Mouse (Mus musculus) megakaryocyte, embryonic 14.5 days (primary cell): Measurements from ENCODE around the gene Cyp2d10. TPM values are rescaled to one million over a fixed set of nuclear protein-coding genes. Genes with fewer than 3 reads are reported as not detected.
"Not testable (repeated sequence)": the region's sequence is repeated elsewhere in the genome, so short reads cannot be mapped to it uniquely, and the experiment has no call there.

Experiments
- H3K27me3 ChIP-seq: replicated peaks from 2 replicates; pipeline ENCODE3; 2012; ENCODE audit warnings: inconsistent platforms
- H3K36me3 ChIP-seq: replicated peaks from 2 replicates; pipeline ENCODE3; 2012; ENCODE audit warnings: low read length, inconsistent platforms, mixed read lengths
- H3K4me1 ChIP-seq: 2 replicates; pipeline ENCODE4 v1.6.1; 2012; ENCODE audit warnings: inconsistent platforms
- H3K4me3 ChIP-seq: replicated peaks from 2 replicates; pipeline ENCODE3; 2012; ENCODE audit warnings: moderate library complexity, mild to moderate bottlenecking, inconsistent platforms
- H3K9me3 ChIP-seq: 2 replicates; pipeline ENCODE4 v1.6.1; 2012; ENCODE audit warnings: inconsistent platforms
- FLI1 ChIP-seq: IDR thresholded peaks from 2 replicates; pipeline ENCODE4 v1.6.1; 2012; ENCODE audit warnings: low read length, inconsistent platforms, mixed read lengths
- GATA1 ChIP-seq: IDR thresholded peaks from 3 replicates; pipeline ENCODE4 v1.6.1; 2012; ENCODE audit warnings: mixed read lengths, low read length, inconsistent platforms, borderline replicate concordance
- polyA plus RNA-seq: library from polyadenylated mRNA; stranded (reverse); fragments of >175 nt; gene quantifications from 2 replicates; pipeline ENCODE4 v1.2.3, GENCODE M21; 2012; ENCODE audit warnings: low replicate concordance; ENCODE audit not compliant: insufficient read depth

The Cyp2d10 gene
- polyA plus RNA-seq, 1 experiment = not detected

GRCm38 (mm10) chr15:82402106-82402505, 4.9 kb downstream of the Cyp2d10 start:
- no peak for TF ChIP-seq FLI1
- TF ChIP-seq GATA1 = no peak
- Histone ChIP-seq H3K4me1 (no peaks in the 10 kb centered on the region), H3K36me3 (no peaks in the 10 kb centered on the region), H3K9me3 (no peaks in the 10 kb centered on the region), H3K4me3 (no peak overlapping the region), H3K27me3 (peaks cover 6% of the 10 kb centered on the region)

DNA sequence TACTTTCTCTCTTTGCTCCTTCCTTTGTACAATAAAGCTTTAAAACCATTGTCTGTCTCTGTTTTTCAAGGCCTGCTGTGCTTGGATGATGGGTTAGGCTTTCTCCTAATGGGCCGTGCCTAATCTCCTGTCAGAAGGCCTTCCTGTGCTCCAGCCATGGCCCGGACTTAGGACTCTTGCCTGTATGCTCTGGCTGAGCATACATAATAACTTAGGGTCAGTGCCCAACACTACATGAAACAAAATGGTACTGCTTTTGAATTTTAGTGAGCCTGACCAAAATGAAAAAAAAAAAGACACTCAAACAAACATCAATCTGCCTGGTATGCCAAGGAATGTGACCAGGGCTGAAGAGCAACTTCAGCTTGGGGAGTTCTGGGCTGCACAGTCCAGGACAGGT, 5.5 kb downstream of the Cyp2d10 start:
- H3K4me3 ChIP-seq = no peak overlapping the region
- H3K27me3 ChIP-seq = peaks cover 5% of the 10 kb centered on the region
- no peaks in the 10 kb centered on the region for H3K36me3 ChIP-seq
- H3K4me1 ChIP-seq = no peaks in the 10 kb centered on the region
- no peaks in the 10 kb centered on the region for H3K9me3 ChIP-seq
- TF ChIP-seq GATA1 = no peak
- no peak for TF ChIP-seq FLI1

DNA sequence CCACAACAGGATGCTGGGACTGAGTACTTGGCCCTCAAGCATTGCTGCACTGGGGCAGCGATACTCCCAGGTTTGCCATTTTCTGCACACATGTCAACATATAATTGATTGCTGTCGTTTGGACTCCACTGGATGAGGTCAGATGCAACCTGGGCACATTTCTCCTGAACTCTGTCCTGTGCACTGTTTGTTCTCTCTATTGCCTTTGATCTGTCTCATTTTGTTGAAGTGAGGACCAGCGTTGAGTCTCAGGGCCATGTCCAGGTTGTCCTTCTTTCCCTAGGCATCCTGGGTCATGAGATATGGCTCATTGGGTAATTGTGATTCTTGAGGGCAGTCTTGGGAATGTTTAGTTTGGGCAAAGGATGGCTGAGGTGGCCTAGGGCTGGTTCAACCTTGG, 11.0 kb downstream of the Cyp2d10 start:
- not testable (repeated sequence) for H3K9me3 ChIP-seq, H3K4me3 ChIP-seq, H3K36me3 ChIP-seq, H3K4me1 ChIP-seq, H3K27me3 ChIP-seq

- not testable (repeated sequence) for H3K27me3 ChIP-seq, H3K4me3 ChIP-seq, H3K4me1 ChIP-seq, H3K36me3 ChIP-seq, H3K9me3 ChIP-seq
Measured at GRCm38 (mm10) chr15:82393922-82394321, 13.1 kb downstream of the Cyp2d10 start, which contains the start of gene Cyp2d11. Cyp2d11 (minus strand) TSS chr15:82394022.

- not testable (repeated sequence) for H3K36me3 ChIP-seq, H3K4me3 ChIP-seq, H3K4me1 ChIP-seq, H3K9me3 ChIP-seq
- peaks cover 15% of the 10 kb centered on the region for H3K27me3 ChIP-seq
Measured at GRCm38 (mm10) chr15:82389916-82390315, 17.1 kb downstream of the Cyp2d10 start.

DNA sequence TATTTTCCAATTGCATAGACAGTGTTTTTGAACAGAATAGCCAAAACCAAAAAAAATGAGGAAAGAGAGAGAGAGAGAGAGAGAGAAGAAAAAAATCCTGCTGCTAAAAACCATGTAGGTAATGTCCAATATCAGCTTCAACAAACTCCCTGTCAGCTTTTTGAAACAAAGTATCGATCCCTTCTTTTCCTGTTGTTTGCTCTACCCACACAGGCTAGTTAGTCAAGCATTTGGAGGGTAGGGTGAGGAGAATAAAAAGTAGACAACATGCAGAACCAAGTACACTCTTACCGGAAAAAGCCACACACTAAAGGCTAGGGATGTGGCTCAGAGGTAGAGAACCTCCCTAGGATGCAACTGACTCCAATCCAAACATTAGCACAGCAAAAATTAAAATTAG, 21.3 kb downstream of the Cyp2d10 start:
- Histone ChIP-seq H3K27me3 (peaks cover 26% of the 10 kb centered on the region), H3K4me3 (no peak overlapping the region), H3K36me3 (no peaks in the 10 kb centered on the region), H3K4me1 (peaks cover 3% of the 10 kb centered on the region; the same call in 1 of the 2 replicates), H3K9me3 (no peaks in the 10 kb centered on the region)
- no peak for TF ChIP-seq FLI1
- no peak for TF ChIP-seq GATA1

DNA sequence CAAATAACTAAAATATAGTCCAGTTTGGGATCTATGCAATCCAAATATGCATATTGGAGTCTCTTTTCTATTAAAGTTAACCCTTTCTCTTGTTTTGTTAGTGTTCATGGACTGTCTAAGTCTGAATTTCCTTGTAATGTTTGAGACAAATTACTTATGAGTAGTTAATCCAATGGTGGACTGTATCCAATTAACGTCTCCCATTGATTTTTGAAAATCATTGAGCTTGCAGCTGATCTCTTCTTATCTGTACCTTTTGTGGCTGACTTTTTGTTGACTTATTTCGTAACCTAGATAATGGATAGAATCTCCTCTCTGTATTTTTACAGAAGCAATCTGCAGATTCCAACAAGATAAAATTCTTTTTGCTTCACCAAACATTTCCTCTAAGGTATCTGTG, 24.6 kb downstream of the Cyp2d10 start:
- TF ChIP-seq FLI1 (no peak), GATA1 (no peak)
- no peak overlapping the region for H3K4me3 ChIP-seq
- H3K4me1 ChIP-seq = peaks cover 14% of the 10 kb centered on the region
- H3K27me3 ChIP-seq = peaks cover 47% of the 10 kb centered on the region
- H3K9me3 ChIP-seq = 0 out of 2 replicates have a peak, but pooled peaks cover 3% of the 10 kb centered on the region
- H3K36me3 ChIP-seq = no peaks in the 10 kb centered on the region

- Histone ChIP-seq H3K4me1 (peaks cover 14% of the 10 kb centered on the region), H3K36me3 (no peaks in the 10 kb centered on the region), H3K4me3 (peak overlapping the region; percentile 83), H3K27me3 (peaks cover 52% of the 10 kb centered on the region), H3K9me3 (0 out of 2 replicates have a peak, but pooled peaks cover 3% of the 10 kb centered on the region)
- TF ChIP-seq GATA1 (no peak), FLI1 (no peak)
Measured at GRCm38 (mm10) chr15:82380714-82381062, 26.3 kb downstream of the Cyp2d10 start.

DNA sequence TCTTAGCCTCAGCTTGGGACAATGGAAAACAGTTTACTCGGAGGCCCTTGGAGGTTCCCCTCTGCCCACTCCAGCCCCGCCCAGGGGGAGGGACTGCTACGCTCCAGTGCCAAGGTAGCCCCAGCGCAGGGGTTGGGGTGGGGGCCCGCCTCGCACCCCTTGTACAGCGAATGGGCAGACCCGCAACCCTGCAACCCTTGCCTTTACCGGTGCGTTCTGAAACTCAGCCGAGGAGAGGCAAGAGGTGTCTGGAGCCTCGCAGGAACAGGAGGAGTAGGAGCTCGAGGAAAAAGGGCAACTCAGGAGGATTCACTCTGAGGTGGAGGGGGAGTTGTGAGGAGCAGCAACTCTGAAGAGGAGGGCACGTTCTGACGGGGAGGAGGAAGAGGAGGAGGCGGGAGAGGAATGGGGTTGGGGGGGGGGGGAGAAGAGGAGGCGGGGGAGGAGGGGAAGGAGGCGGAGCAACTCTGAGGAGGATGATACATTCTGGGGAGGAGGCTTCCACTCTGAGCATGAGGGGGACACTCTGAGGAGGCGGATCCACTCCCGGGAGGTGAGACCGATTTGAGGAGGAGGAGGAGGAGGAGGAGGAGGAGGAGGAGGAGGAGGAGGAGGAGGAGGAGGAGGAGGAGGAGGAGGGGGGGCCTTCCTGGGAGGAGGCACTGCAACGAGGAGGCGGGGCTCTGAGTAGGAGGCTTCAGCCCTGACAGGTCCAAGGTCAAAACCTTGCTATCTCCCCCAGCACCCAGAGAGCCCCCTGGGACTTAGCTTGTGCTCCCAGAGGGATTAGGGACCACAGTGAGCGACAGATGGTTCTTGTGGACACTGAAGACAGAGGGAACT, 26.9 kb downstream of the Cyp2d10 start, which contains the start of gene Cyp2d22:
TSS of gene Cyp2d22 (minus strand) at position 390 of the 843 bp plus-strand sequence.
- TF ChIP-seq GATA1 (no peak), FLI1 (no peak)

GRCm38 (mm10) chr15:82379511-82379870, 27.5 kb downstream of the Cyp2d10 start:
- H3K4me3 ChIP-seq = no peak overlapping the region
- H3K4me1 ChIP-seq = peaks cover 14% of the 10 kb centered on the region
- TF ChIP-seq FLI1 = no peak
- no peak for TF ChIP-seq GATA1
- 0 out of 2 replicates have a peak, but pooled peaks cover 3% of the 10 kb centered on the region for H3K9me3 ChIP-seq
- H3K36me3 ChIP-seq = no peaks in the 10 kb centered on the region
- H3K27me3 ChIP-seq = peaks cover 54% of the 10 kb centered on the region

More for the DNA sequence above, 26.9 kb downstream of the Cyp2d10 start, which contains the start of gene Cyp2d22:
- peak within 1 kb of the TSS; percentile 83 for H3K4me3 ChIP-seq
- 0 out of 2 replicates have a peak, but pooled peaks cover 3% of the 10 kb centered on the region for H3K9me3 ChIP-seq
- H3K27me3 ChIP-seq = peaks cover 53% of the 10 kb centered on the region
- H3K4me1 ChIP-seq = peaks cover 14% of the 10 kb centered on the region
- no peaks in the 10 kb centered on the region for H3K36me3 ChIP-seq
